Mouse (Mus musculus): ENCODE data around the gene Grrp1. TPM values are rescaled to one million over a fixed set of nuclear protein-coding genes. Genes with fewer than 3 reads are reported as not detected.

The Grrp1 gene
- total RNA-seq, 2 experiments from 2014 or later = 8.6 to 13.8 TPM

Other genes starting within 250 kb of the Grrp1 start
- not detected for gene Lin28a, start 235.3 kb downstream of the Grrp1 start, total RNA-seq (2021)
- not detected for gene Zfp683, start 200.3 kb downstream of the Grrp1 start, total RNA-seq (2021)
- gene Crybg2, start 193.3 kb downstream of the Grrp1 start, total RNA-seq (2021) = under 1 TPM in 1 of 2 experiments, not detected in 1; 0.24 TPM
- 10 to 100 TPM in 1 of 2 experiments, 1 to 10 TPM in 1; 3.5 to 10.3 TPM for gene Cd52, start 159.0 kb downstream of the Grrp1 start, total RNA-seq (2021)
- 1 to 10 TPM; 1.4 to 1.7 TPM for gene Ubxn11, start 151.5 kb downstream of the Grrp1 start, total RNA-seq (2021)
- 10 to 100 TPM; 47.4 to 51.4 TPM for gene Sh3bgrl3, start 125.3 kb downstream of the Grrp1 start, total RNA-seq (2021)
- gene Cep85, start 67.0 kb downstream of the Grrp1 start, total RNA-seq (2021) = 10 to 100 TPM; 31.5 to 33.7 TPM
- gene Gm7534, start 51.1 kb downstream of the Grrp1 start, total RNA-seq (2021) = not detected
- gene Catsper4, start 26.7 kb downstream of the Grrp1 start, total RNA-seq (2021) = not detected
- gene Cnksr1, start 15.7 kb downstream of the Grrp1 start, total RNA-seq (2021) = 1 to 10 TPM; 2.3 to 3.2 TPM
- not detected for gene E130218I03Rik, start 10.4 kb downstream of the Grrp1 start, total RNA-seq (2021)
- 1 to 10 TPM; 2.4 to 3.3 TPM for gene Zfp593, start 8.5 kb downstream of the Grrp1 start, total RNA-seq (2021)
- not detected for gene Gm30191, start 7.2 kb downstream of the Grrp1 start, total RNA-seq (2021)
- gene Pdik1l, start 33.8 kb upstream of the Grrp1 start, total RNA-seq (2021) = 1 to 10 TPM; 6.6 to 8.6 TPM
- gene Trim63, start 61.0 kb upstream of the Grrp1 start, total RNA-seq (2021) = 100 to 1,000 TPM; 193 to 217 TPM
- under 1 TPM; 0.68 to 0.96 TPM for gene Slc30a2, start 89.1 kb upstream of the Grrp1 start, total RNA-seq (2021)
- 10 to 100 TPM; 11.4 to 12.0 TPM for gene Extl1, start 129.7 kb upstream of the Grrp1 start, total RNA-seq (2021)
- 1 to 10 TPM; 7.5 to 8.6 TPM for gene Pafah2, start 142.2 kb upstream of the Grrp1 start, total RNA-seq (2021)
- 10 to 100 TPM; 50.0 to 79.2 TPM for gene Stmn1, start 214.2 kb upstream of the Grrp1 start, total RNA-seq (2021)
- 10 to 100 TPM; 15.5 to 19.6 TPM for gene Paqr7, start 242.6 kb upstream of the Grrp1 start, total RNA-seq (2021)